Mouse (Mus musculus) C2C12 (cell line): ENCODE measurements around the gene Utrn.

Experiments used
- CTCF ChIP-seq: IDR thresholded peaks from one replicate; pipeline ENCODE4 v1.5.1; 2011; ENCODE audit not compliant: control insufficient read depth, insufficient read depth, insufficient read length
- FOSL1 ChIP-seq: IDR thresholded peaks from one replicate; pipeline ENCODE4 v1.8.0; 2011; ENCODE audit warnings: mild to moderate bottlenecking, low read length; ENCODE audit not compliant: poor library complexity, insufficient read depth, severe bottlenecking
- MAX ChIP-seq: IDR thresholded peaks from one replicate; pipeline ENCODE4 v1.6.1; 2011; ENCODE audit warnings: mild to moderate bottlenecking, control low read depth

- TF ChIP-seq CTCF (no peak), MAX (no peak), FOSL1 (no peak)
Observed at GRCm38 (mm10) chr10:12854298-12854697, 14.9 kb downstream of the Utrn start.
